ENCODE assay signal across 8 mouse cellular contexts in the genomic region with DNA sequence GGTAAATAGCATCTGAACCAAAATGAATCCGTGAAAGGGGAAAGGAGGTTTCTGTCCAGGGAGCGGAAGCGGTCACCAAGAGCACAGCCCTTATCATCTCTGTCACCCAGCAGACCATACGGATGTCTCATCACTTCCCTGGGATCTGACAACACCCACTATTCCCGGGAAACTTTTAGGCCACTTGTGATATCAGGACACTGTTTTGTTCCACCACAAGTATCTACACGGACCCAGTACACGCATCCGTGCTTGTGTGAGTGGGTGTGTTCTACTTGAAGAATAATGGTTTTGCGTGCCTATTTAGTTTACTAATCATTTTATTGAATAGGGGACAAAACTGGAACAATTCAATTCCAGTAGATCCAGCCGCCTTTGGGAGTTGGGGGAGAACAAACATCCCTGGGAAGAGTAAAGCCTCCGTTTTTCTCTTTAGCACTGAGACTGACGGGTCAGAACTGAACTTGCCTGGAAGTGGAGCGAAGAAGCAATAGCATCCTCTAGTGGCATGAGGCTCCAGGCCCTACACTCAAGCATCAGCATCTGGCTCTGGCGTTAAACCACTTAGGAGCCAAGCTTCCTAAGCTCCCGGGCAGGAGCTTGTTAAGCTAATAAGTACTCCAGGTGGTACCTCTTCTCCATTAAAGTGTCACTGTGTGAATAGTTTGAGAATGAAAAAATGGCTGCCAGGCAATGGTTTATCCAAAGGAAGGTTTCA. TPM values are rescaled to one million over a fixed set of nuclear protein-coding genes. Genes with fewer than 3 reads are reported as not detected.
A peak's percentile ranks its signal among the peaks of the same experiment; 100 is the strongest.
DNase-seq lines count a peak whose midpoint lies in the region; ATAC-seq lines count a peak whose summit lies in the region.

No protein-coding gene starts in this region.

- peak; percentile 20 to 54 for DNase-seq in adrenal gland, adult (ENCODE audit: inconsistent age in 2 of 2, low spot score in 1 of 2)
- no peak for DNase-seq in adrenal gland, adult 18-20 months (ENCODE audit: low spot score in 2 of 2)
- DNase-seq in forelimb bud, embryonic 11.5 days (ENCODE audit: low read depth, low spot score), result peak; percentile 62
- DNase-seq in hindbrain, embryonic 14.5 days (ENCODE audit: low spot score), result peak; percentile 66
- peak; percentile 50 for DNase-seq in left cerebral cortex, adult 11 months (ENCODE audit: low spot score)
- DNase-seq in spleen, postnatal 4 days (ENCODE audit: low spot score in 2 of 2), result no peak

- H3K4me3 ChIP-seq in hindbrain, embryonic 14.5 days (replicated peaks; ENCODE audit: low read length), result no peak overlapping the region
- no peak overlapping the region for H3K4me3 ChIP-seq in midbrain, embryonic 13.5 days (replicated peaks)

- H3K9ac ChIP-seq in hindbrain, embryonic 14.5 days, result no peak overlapping the region
- no peak overlapping the region for H3K9ac ChIP-seq in midbrain, embryonic 13.5 days (replicated peaks)

- H3K4me2 ChIP-seq in hindbrain, embryonic 14.5 days (replicated peaks), result no peak overlapping the region
- no peak overlapping the region for H3K4me2 ChIP-seq in midbrain, embryonic 13.5 days (replicated peaks)

- peak; percentile 78; the same call in 1 of the 2 replicates for ATAC-seq in cerebellum, adult (ENCODE audit: insufficient number of reproducible peaks, low FRiP score, low TSS enrichment)
- peak; percentile 77; the same call in 1 of the 2 replicates for ATAC-seq in hindbrain, embryonic 14.5 days (ENCODE audit: low FRiP score)
- ATAC-seq in midbrain, embryonic 13.5 days, result peak; percentile 73; the same call in 1 of the 2 replicates

- H3K27ac ChIP-seq in hindbrain, embryonic 14.5 days, result no peak overlapping the region
- no peak overlapping the region for H3K27ac ChIP-seq in midbrain, embryonic 13.5 days

- H3K36me3 ChIP-seq in hindbrain, embryonic 14.5 days (replicated peaks; ENCODE audit: control insufficient read depth, insufficient read depth), result no peaks in the 10 kb centered on the region
- H3K36me3 ChIP-seq in midbrain, embryonic 13.5 days, result no peaks in the 10 kb centered on the region

- H3K4me1 ChIP-seq in hindbrain, embryonic 14.5 days (replicated peaks; ENCODE audit: control insufficient read depth, insufficient read depth, low read length), result no peaks in the 10 kb centered on the region
- H3K4me1 ChIP-seq in midbrain, embryonic 13.5 days (replicated peaks), result no peaks in the 10 kb centered on the region

- 60% methylated on average over 15 of the region's 15 CpGs for WGBS in hindbrain, embryonic 14.5 days
- 62% methylated on average over 15 of the region's 15 CpGs for WGBS in midbrain, embryonic 13.5 days

- no peaks in the 10 kb centered on the region for H3K9me3 ChIP-seq in hindbrain, embryonic 14.5 days (ENCODE audit: control insufficient read depth, low read length)
- no peaks in the 10 kb centered on the region for H3K9me3 ChIP-seq in midbrain, embryonic 13.5 days

- no peaks in the 10 kb centered on the region for H3K27me3 ChIP-seq in hindbrain, embryonic 14.5 days (ENCODE audit: control insufficient read depth, insufficient read depth, low read length)
- no peaks in the 10 kb centered on the region for H3K27me3 ChIP-seq in midbrain, embryonic 13.5 days

RNA-seq across cellular contexts. Expression of gene C7, which starts 5.4 kb away (rescaled TPM):
- total RNA-seq in adrenal gland, adult 18-20 months (2021), result 10 to 100 TPM; 15.3 to 42.7 TPM
- 0.08 and 0.09 TPM in 2 replicates for polyA plus RNA-seq in hindbrain, embryonic 14.5 days (2014; fragmentation: Nextera tagmentation; extraction: Ambion mirVana)
- not detected in 2 replicates for polyA plus RNA-seq in midbrain, embryonic 13.5 days (2015; fragmentation: Nextera tagmentation; extraction: Ambion mirVana)

RNA-seq across cellular contexts. Expression of gene Card6, which starts 39.4 kb away (rescaled TPM):
- total RNA-seq in adrenal gland, adult 18-20 months (2021), result 1 to 10 TPM; 6.6 to 6.7 TPM
- polyA plus RNA-seq in hindbrain, embryonic 14.5 days (2014; fragmentation: Nextera tagmentation; extraction: Ambion mirVana), result 0.79 and 0.81 TPM in 2 replicates
- 0.46 and 0.59 TPM in 2 replicates for polyA plus RNA-seq in midbrain, embryonic 13.5 days (2015; fragmentation: Nextera tagmentation; extraction: Ambion mirVana)

RNA-seq across cellular contexts. Expression of gene Rpl37, which starts 47.5 kb away (rescaled TPM):
- total RNA-seq in adrenal gland, adult 18-20 months (2021), result 100 to 1,000 TPM; 365 to 475 TPM
- 357 and 463 TPM in 2 replicates for polyA plus RNA-seq in hindbrain, embryonic 14.5 days (2014; fragmentation: Nextera tagmentation; extraction: Ambion mirVana)
- polyA plus RNA-seq in midbrain, embryonic 13.5 days (2015; fragmentation: Nextera tagmentation; extraction: Ambion mirVana), result 409 and 410 TPM in 2 replicates

Comparison
In these comparisons a context has a peak if more than half of its experiments do, and no peak if none do; other contexts are left out.
1. DNase-seq: peak in adrenal gland, adult (2 of 2), forelimb bud, embryonic 11.5 days (single experiment), hindbrain, embryonic 14.5 days (single experiment) and left cerebral cortex, adult 11 months (single experiment); none in adrenal gland, adult 18-20 months (0 of 2) and spleen, postnatal 4 days (0 of 2).
2. Peak in every context shown above with its lines, with median percentiles within 50 percentile points of each other: ATAC-seq.